Mouse (Mus musculus) CD4-positive helper T cell, adult 2 months (primary cell): ENCODE data around the gene Cldn10.
"Not testable (repeated sequence)": the region's sequence is repeated elsewhere in the genome, so short reads cannot be mapped to it uniquely, and the experiment has no call there.

Experiments
- DNase-seq: peaks from one replicate; pipeline ENCODE4 v3.0.0-alpha.2; 2012; ENCODE audit warnings: low read depth, missing footprints, low spot score

Gene Cldn10

GRCm38 (mm10) chr14:118782241-118782640, 5.5 kb upstream of the Cldn10 start:
- no peak for DNase-seq

GRCm38 (mm10) chr14:118783326-118783935, 4.3 kb upstream of the Cldn10 start:
- no peak for DNase-seq

DNA sequence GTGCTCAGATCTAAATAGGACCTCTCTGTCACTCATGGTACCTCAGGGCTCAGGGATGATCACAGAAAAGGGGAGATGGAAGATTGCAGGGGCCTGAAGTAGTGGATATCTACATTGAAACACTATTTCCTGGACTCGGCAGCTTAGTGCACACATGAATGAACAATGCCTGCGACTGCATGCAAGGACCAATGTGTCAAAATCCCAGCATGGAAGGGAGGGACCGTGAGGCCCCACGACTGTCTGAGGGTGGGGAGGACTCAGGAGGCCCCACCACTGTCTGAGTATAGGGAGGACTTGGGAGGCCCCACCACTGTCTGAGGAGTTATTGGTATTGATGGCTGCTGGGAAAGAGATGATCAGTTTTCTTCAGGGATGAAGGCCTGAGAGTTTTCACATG, 2.5 kb downstream of the Cldn10 start:
- no peak for DNase-seq

DNA sequence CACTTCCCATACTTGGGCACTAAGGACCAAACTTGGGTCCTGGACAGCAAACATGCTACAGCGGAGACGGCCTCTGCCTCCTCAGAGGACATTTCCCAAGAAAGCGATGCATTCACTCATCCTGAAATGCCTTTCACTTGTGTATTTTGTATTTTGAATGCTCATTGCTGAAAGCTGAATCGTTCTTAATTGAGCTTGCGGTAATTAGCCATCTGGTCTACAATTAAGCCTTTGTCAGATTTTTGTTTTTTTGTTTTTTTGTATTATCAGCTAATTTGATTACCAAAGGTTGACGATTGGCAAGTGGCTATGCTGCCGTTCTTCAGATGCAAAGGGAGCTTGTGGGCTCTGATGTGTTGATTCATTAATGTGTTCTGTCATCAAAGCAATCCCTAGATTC, 5.2 kb downstream of the Cldn10 start:
- DNase-seq = no peak

- DNase-seq = no peak
These were observed 5.7 kb downstream of the Cldn10 start for GRCm38 (mm10) chr14:118793416-118793815.

DNA sequence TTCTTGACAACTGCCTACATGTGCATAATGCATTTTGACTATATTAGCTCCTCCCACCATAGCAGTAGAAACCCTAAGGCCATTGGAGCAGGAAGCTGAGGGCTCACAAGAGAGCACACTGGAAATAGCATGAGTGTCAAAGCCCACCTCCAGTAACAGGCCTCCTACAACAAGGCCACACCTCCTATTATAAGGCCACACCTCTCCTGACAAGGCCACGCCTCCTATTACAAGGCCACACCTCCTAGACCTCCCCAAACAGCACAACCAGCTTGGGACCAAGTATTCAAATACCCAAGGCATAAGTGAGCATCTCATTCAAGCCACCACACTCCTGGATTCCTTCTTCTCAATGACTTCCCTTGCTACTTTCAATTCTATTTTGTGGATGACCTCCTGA, 6.5 kb downstream of the Cldn10 start:
- no peak for DNase-seq

DNA sequence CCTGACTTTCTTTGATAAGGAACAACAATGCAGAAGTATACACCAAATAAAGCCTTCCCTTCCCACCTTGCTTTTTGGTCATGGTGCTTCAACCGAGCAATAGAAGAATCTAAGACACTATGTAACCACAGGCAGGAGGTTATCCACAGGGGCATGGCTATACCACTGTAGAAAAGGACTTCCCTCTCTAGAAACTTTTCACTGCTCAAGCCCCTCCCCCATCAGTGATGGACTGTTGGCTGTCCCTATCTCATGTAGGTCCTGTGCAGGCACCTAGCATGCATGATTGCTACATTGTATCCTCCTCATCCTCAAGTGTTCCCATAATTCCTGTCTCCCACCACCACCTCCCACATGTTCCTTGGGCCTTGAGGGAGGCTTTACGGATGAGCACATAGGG, 7.2 kb downstream of the Cldn10 start:
- no peak for DNase-seq

GRCm38 (mm10) chr14:118795915-118796693, 8.4 kb downstream of the Cldn10 start:
- no peak for DNase-seq

DNA sequence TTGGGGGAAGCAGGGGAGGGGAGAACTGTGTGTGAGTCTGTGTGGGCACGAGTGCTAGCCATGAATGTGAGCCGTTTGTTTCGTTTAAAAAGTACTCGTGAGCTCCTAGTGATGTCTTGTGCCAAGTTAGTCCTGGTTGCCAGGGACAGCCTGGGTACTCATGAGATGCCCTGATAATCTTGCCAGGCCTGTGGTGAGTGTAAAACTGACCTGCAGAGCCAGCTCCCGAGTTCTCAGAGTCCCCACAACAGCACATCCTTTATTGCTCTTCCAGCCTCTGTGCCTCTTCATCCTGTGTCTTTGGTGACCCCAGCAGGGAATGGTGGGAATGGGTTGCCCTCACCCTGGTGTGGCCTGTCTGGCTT, 9.0 kb downstream of the Cldn10 start:
- no peak for DNase-seq

DNA sequence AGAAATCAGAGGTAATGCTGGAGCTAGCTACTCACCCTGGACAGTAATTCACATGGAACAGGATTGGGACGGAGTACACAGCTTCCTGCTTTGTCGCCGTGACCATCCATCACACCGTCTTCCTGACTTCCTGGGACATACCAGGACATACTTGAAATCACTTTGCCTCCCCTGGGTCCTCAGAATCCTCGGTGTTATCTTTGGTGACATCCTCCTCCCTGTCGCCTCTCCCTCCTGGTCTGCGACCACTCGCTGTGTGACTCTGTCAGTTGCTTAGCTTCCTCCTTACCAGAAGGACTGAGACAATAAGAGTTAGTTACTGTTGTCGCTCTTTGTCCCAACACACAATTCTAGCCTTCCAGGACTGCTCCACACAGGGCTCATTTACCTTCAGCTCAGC, 9.6 kb downstream of the Cldn10 start:
- DNase-seq = no peak

DNA sequence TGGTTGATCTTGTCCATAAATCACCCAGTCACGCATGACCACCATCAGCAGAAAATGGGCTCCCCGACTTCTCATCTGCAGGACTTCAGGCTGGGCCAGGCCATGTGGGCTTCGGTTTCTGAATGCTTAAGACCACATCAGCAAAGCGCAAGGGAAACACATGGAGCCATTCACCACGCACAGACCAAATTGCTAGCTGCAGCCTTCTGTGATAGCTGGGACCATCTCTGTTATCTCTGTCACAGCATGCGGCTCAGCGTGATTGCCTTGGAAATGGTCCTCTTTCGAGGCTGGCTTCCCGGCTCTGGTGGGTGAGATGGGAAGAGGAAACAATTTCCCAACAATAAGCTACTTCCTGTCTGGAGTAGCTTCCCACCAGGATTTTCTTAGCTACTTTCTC, 12.2 kb downstream of the Cldn10 start:
- DNase-seq = no peak

GRCm38 (mm10) chr14:118803936-118804335, 16.2 kb downstream of the Cldn10 start:
- DNase-seq = no peak

DNA sequence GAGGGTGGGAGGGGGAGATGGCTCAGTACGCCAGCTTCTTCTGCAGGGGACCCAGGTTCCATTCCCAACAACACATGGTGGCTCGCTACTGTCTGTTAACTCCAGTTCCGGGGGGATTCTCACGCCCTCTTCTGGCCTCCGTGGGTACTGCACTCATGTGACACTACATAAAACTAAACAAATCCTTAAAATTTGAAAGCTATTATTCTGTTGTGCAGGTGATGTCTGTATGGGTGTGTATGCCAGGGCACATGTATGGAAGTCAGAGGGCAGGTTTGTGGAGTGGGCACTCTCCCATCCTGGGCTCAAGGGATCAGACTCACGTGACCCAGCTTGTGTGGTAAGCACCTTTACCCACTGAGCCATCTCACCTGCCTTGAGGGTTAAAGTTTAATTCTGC, 16.6 kb downstream of the Cldn10 start:
- DNase-seq = no peak

DNA sequence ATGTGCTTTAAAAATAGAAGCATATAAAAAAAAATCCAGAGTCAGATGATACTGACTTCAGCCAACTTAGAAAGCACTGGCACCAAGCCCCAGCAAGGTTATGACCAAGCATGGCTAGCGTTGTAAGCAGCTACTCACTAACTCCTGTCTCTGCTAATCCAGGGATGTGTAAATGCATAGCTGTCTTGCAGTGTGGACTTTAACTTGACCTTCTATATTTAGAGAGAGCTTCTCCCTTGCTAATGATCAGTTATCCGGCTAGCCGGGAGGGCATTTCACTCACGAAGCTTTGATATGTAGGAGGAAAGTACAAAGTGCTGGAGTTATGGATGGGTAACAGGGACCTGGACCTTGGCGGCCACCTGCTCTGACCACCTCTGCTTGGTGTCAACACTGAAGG, 19.9 kb downstream of the Cldn10 start:
- no peak for DNase-seq

GRCm38 (mm10) chr14:118808183-118808582, 20.5 kb downstream of the Cldn10 start:
- DNase-seq = not testable (repeated sequence)

- no peak for DNase-seq
These were observed 22.0 kb downstream of the Cldn10 start for GRCm38 (mm10) chr14:118809686-118810085.

GRCm38 (mm10) chr14:118811256-118811655, 23.5 kb downstream of the Cldn10 start:
- not testable (repeated sequence) for DNase-seq

GRCm38 (mm10) chr14:118813111-118813510, 25.4 kb downstream of the Cldn10 start:
- no peak for DNase-seq

DNA sequence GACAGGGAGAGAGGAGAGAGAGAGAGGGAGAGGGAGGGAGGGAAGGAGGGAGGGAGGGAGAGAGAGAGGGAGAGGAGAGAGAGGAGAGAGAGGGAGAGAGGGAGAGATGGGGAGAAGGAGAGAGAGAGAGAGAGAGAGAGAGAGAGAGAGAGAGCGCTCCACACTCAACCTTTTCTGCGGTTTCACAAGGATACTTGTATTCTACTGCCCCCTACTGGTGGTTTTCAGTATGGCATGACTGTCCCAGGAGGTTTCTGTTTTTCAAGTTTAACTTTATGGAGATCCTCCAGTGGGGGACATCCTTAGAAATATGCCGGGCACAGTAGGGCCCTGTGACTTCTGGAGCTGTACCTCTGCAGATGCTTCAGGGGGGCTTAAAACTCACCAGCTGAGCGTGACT, 28.8 kb downstream of the Cldn10 start:
- peak; percentile 69 for DNase-seq

DNA sequence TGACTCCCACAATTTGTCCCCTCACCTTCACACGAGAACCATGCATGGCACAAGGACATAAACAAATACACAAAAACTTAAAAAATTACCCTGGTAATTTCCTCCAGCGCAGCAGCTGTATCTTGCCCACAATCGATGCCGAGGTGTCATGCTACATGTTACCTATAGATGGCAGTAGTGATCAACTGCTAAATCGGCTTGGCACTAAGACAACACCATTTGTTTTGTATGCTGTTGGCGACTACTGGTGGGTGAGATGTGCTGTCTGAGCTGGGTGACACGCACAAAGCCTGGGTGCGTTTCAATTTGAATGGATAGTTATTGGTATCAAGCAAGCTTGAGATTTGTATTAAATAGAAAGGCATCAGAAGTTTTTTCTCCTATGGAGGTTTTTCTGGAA, 32.4 kb downstream of the Cldn10 start:
- peak; percentile 76 for DNase-seq

GRCm38 (mm10) chr14:118822816-118823215, 35.1 kb downstream of the Cldn10 start:
- no peak for DNase-seq

GRCm38 (mm10) chr14:118823313-118823712, 35.6 kb downstream of the Cldn10 start:
- DNase-seq = peak; percentile 56

- no peak for DNase-seq
These were observed 38.6 kb downstream of the Cldn10 start for GRCm38 (mm10) chr14:118826346-118826745.
